Mouse (Mus musculus): ENCODE results near the gene Opn3. TPM values are rescaled to one million over a fixed set of nuclear protein-coding genes. Genes with fewer than 3 reads are reported as not detected.
A peak's percentile ranks its signal among the peaks of the same experiment; 100 is the strongest.

The Opn3 gene
- total RNA-seq, 2 experiments from 2014 or later = 6.1 to 6.6 TPM

- no peak for DNase-seq (ENCODE audit: extremely low spot score in 1 of 2, low spot score in 2 of 2)
- no peak overlapping the region for H3K4me3 ChIP-seq
- H3K27ac ChIP-seq = no peak overlapping the region
- intact Hi-C loops (cut with DNase I) = no loop called here
- no peak for TF ChIP-seq CTCF (IDR thresholded peaks at IDR 0.05)
Observed at GRCm38 (mm10) chr1:175646952-175647351, 45.6 kb downstream of the Opn3 start.

- intact Hi-C loops (cut with DNase I) = no loop called here
- TF ChIP-seq CTCF (IDR thresholded peaks at IDR 0.05) = no peak
- no peak overlapping the region for H3K27ac ChIP-seq
- DNase-seq (ENCODE audit: extremely low spot score in 1 of 2, low spot score in 2 of 2) = no peak
- no peak overlapping the region for H3K4me3 ChIP-seq
Observed at GRCm38 (mm10) chr1:175643496-175644265, 48.9 kb downstream of the Opn3 start.

- DNase-seq (ENCODE audit: extremely low spot score in 1 of 2, low spot score in 2 of 2) = no peak
- no peak for TF ChIP-seq CTCF (IDR thresholded peaks at IDR 0.05)
- no peak overlapping the region for H3K27ac ChIP-seq
- intact Hi-C loops (cut with DNase I) = no loop called here
- no peak overlapping the region for H3K4me3 ChIP-seq
Observed at GRCm38 (mm10) chr1:175640435-175641150, 52.0 kb downstream of the Opn3 start.

GRCm38 (mm10) chr1:175639072-175639471 lies 53.5 kb downstream of the Opn3 start:
- no peak for TF ChIP-seq CTCF (IDR thresholded peaks at IDR 0.05)
- no peak overlapping the region for H3K27ac ChIP-seq
- intact Hi-C loops (cut with DNase I) = loop anchor here (10.0 kb wide), 1 partner anchor 1066 kb away; no protein-coding TSS in a partner anchor
- H3K4me3 ChIP-seq = no peak overlapping the region
- no peak for DNase-seq (ENCODE audit: extremely low spot score in 1 of 2, low spot score in 2 of 2)

- TF ChIP-seq CTCF (IDR thresholded peaks at IDR 0.05) = no peak
- Histone ChIP-seq H3K27ac (no peak overlapping the region), H3K4me3 (no peak overlapping the region)
- intact Hi-C loops (cut with DNase I) = loop anchor here (10.0 kb wide), 1 partner anchor 1067 kb away; no protein-coding TSS in a partner anchor
- DNase-seq (ENCODE audit: extremely low spot score in 1 of 2, low spot score in 2 of 2) = no peak
Observed at GRCm38 (mm10) chr1:175637677-175638076, 54.9 kb downstream of the Opn3 start.

GRCm38 (mm10) chr1:175632470-175632869 lies 60.1 kb downstream of the Opn3 start:
- Histone ChIP-seq H3K4me3 (no peak overlapping the region), H3K27ac (no peak overlapping the region)
- intact Hi-C loops (cut with DNase I) = loop anchor here (10.0 kb wide), 1 partner anchor 1072 kb away; no protein-coding TSS in a partner anchor
- no peak for TF ChIP-seq CTCF (IDR thresholded peaks at IDR 0.05)
- DNase-seq (ENCODE audit: extremely low spot score in 1 of 2, low spot score in 2 of 2) = no peak

GRCm38 (mm10) chr1:175631721-175632221 lies 60.8 kb downstream of the Opn3 start:
- intact Hi-C loops (cut with DNase I) = loop anchor here (10.0 kb wide), 1 partner anchor 1073 kb away; no protein-coding TSS in a partner anchor
- H3K27ac ChIP-seq = no peak overlapping the region
- no peak for TF ChIP-seq CTCF (IDR thresholded peaks at IDR 0.05)
- no peak overlapping the region for H3K4me3 ChIP-seq
- DNase-seq (ENCODE audit: extremely low spot score in 1 of 2, low spot score in 2 of 2) = no peak

GRCm38 (mm10) chr1:175631080-175631479 lies 61.5 kb downstream of the Opn3 start:
- no peak overlapping the region for H3K4me3 ChIP-seq
- DNase-seq (ENCODE audit: extremely low spot score in 1 of 2, low spot score in 2 of 2) = no peak
- intact Hi-C loops (cut with DNase I) = loop anchor here (10.0 kb wide), 1 partner anchor 1074 kb away; no protein-coding TSS in a partner anchor
- TF ChIP-seq CTCF (IDR thresholded peaks at IDR 0.05) = no peak
- no peak overlapping the region for H3K27ac ChIP-seq

GRCm38 (mm10) chr1:175630345-175630744 lies 62.2 kb downstream of the Opn3 start:
- intact Hi-C loops (cut with DNase I) = loop anchor here (10.0 kb wide), 1 partner anchor 1074 kb away; no protein-coding TSS in a partner anchor

GRCm38 (mm10) chr1:175629248-175629647 lies 63.3 kb downstream of the Opn3 start:
- TF ChIP-seq CTCF (IDR thresholded peaks at IDR 0.05) = no peak
- intact Hi-C loops (cut with DNase I) = loop anchor here (5.0 kb wide), 2 partner anchors 38 to 253 kb away; partner anchors contain the start of gene Exo1
- no peak overlapping the region for H3K27ac ChIP-seq
- H3K4me3 ChIP-seq = no peak overlapping the region
- DNase-seq (ENCODE audit: extremely low spot score in 1 of 2, low spot score in 2 of 2) = no peak

More at GRCm38 (mm10) chr1:175630345-175630744, 62.2 kb downstream of the Opn3 start:
- Histone ChIP-seq H3K4me3 (no peak overlapping the region), H3K27ac (no peak overlapping the region)
- no peak for DNase-seq (ENCODE audit: extremely low spot score in 1 of 2, low spot score in 2 of 2)
- TF ChIP-seq CTCF (IDR thresholded peaks at IDR 0.05) = no peak

- intact Hi-C loops (cut with DNase I) = loop anchor here (1.0 to 5.0 kb wide), 4 partner anchors 41 to 297 kb away; partner anchors contain the start of genes Chml, Exo1 and Opn3
- no peak for DNase-seq (ENCODE audit: extremely low spot score in 1 of 2, low spot score in 2 of 2)
- TF ChIP-seq CTCF (IDR thresholded peaks at IDR 0.05) = peak; percentile 71
- peak overlapping the region; percentile 94 for H3K27ac ChIP-seq
- H3K4me3 ChIP-seq = peak overlapping the region; percentile 98
Observed at GRCm38 (mm10) chr1:175625990-175626692, 66.4 kb downstream of the Opn3 start.
